Mouse (Mus musculus) small intestine, adult 2 months (tissue): ENCODE results near the gene Sec11a. TPM values are rescaled to one million over a fixed set of nuclear protein-coding genes. Genes with fewer than 3 reads are reported as not detected.
A peak's percentile ranks its signal among the peaks of the same experiment; 100 is the strongest.

ENCODE experiments used
- H3K27ac ChIP-seq: fragments of 200-500 bp; 2 replicates; pipeline ENCODE4 v1.5.1; 2012; ENCODE audit warnings: low read depth, low read length, control low read depth, inconsistent platforms; ENCODE audit not compliant: insufficient read depth
- H3K27me3 ChIP-seq: fragments of 200-500 bp; 2 replicates; pipeline ENCODE4 v1.6.1; 2012; ENCODE audit warnings: mild to moderate bottlenecking, moderate library complexity, low read length, inconsistent platforms; ENCODE audit not compliant: control insufficient read depth, insufficient read depth
- H3K36me3 ChIP-seq: fragments of 200-500 bp; 2 replicates; pipeline ENCODE4 v1.6.1; 2012; ENCODE audit warnings: mild to moderate bottlenecking, low read length, control low read depth, inconsistent platforms; ENCODE audit not compliant: control insufficient read depth, insufficient read depth
- H3K4me1 ChIP-seq: fragments of 200-500 bp; 2 replicates; pipeline ENCODE4 v1.6.1; 2012; ENCODE audit warnings: low read length, inconsistent platforms, mixed read lengths; ENCODE audit not compliant: control insufficient read depth, insufficient read depth, insufficient read length
- H3K4me3 ChIP-seq: fragments of 200-500 bp; 2 replicates; pipeline ENCODE4 v1.5.1; 2012; ENCODE audit warnings: low read depth, mild to moderate bottlenecking, control low read depth, inconsistent platforms, low read length, moderate library complexity
- CTCF ChIP-seq: fragments of 200-500 bp; IDR thresholded peaks from 2 replicates; pipeline ENCODE4 v1.5.1; 2012; ENCODE audit warnings: low read depth, mild to moderate bottlenecking, control low read depth, inconsistent platforms, low read length, moderate library complexity, mixed read lengths; ENCODE audit not compliant: insufficient replicate concordance, insufficient read length; ENCODE audit errors: extremely low read depth
- POLR2A ChIP-seq: fragments of 200-500 bp; IDR thresholded peaks from 2 replicates; pipeline ENCODE4 v1.6.1; 2012; ENCODE audit warnings: low read depth, mild to moderate bottlenecking, control low read depth, inconsistent platforms, low read length, moderate library complexity
- WGBS: fragments of 180-500 bp; shearing (Covaris S2); methylation state at CpG from one replicate; pipeline ENCODE4 v1.1.7; 2018; 5-methylcytosine and 5-hydroxymethylcytosine counted together
- polyA plus RNA-seq: library from polyadenylated mRNA; depleted of rRNA; stranded (reverse); fragments of >200 nt; gene quantifications from 2 replicates; pipeline ENCODE4 v1.2.3, GENCODE M21; 2012

Gene Sec11a
- polyA plus RNA-seq, 1 experiment, result 32.0 TPM

GRCm38 (mm10) chr7:80931618-80932207, 15.9 kb downstream of the Sec11a start:
- no peak for TF ChIP-seq CTCF
- no peak for TF ChIP-seq POLR2A
- peaks cover 43% of the 10 kb centered on the region for H3K36me3 ChIP-seq
- no peaks in the 10 kb centered on the region for H3K27me3 ChIP-seq
- H3K4me3 ChIP-seq, result no peak overlapping the region
- 72% methylated on average over 8 of the region's 8 CpGs for WGBS
- no peaks in the 10 kb centered on the region for H3K4me1 ChIP-seq
- no peak overlapping the region for H3K27ac ChIP-seq

- 83% methylated on average over 2 of the region's 2 CpGs for WGBS
- H3K4me1 ChIP-seq, result peaks cover 2% of the 10 kb centered on the region; the same call in 1 of the 2 replicates
- H3K27ac ChIP-seq, result no peak overlapping the region
- TF ChIP-seq CTCF (no peak), POLR2A (no peak)
- H3K4me3 ChIP-seq, result no peak overlapping the region
- peaks cover 44% of the 10 kb centered on the region for H3K36me3 ChIP-seq
- H3K27me3 ChIP-seq, result no peaks in the 10 kb centered on the region
Measured at GRCm38 (mm10) chr7:80923165-80923564, 24.4 kb downstream of the Sec11a start.

- no peaks in the 10 kb centered on the region for H3K27me3 ChIP-seq
- H3K27ac ChIP-seq, result peak overlapping the region; percentile 47; the same call in 1 of the 2 replicates
- H3K4me1 ChIP-seq, result peaks cover 5% of the 10 kb centered on the region
- TF ChIP-seq POLR2A, result no peak
- TF ChIP-seq CTCF, result no peak
- H3K4me3 ChIP-seq, result no peak overlapping the region
- H3K36me3 ChIP-seq, result peaks cover 40% of the 10 kb centered on the region
- WGBS, result 38% methylated on average over 5 of the region's 5 CpGs
Measured at GRCm38 (mm10) chr7:80919647-80920008, 28.0 kb downstream of the Sec11a start.

GRCm38 (mm10) chr7:80918982-80919646, 28.5 kb downstream of the Sec11a start:
- Histone ChIP-seq H3K27me3 (no peaks in the 10 kb centered on the region), H3K4me1 (peaks cover 5% of the 10 kb centered on the region), H3K36me3 (peaks cover 40% of the 10 kb centered on the region), H3K27ac (peak overlapping the region; percentile 47; the same call in 1 of the 2 replicates), H3K4me3 (no peak overlapping the region)
- no peak for TF ChIP-seq CTCF
- no peak for TF ChIP-seq POLR2A
- WGBS, result 25% methylated on average over 8 of the region's 8 CpGs

GRCm38 (mm10) chr7:80917916-80918465, 29.6 kb downstream of the Sec11a start:
- peaks cover 42% of the 10 kb centered on the region for H3K36me3 ChIP-seq
- no peak for TF ChIP-seq CTCF
- no peak for TF ChIP-seq POLR2A
- peaks cover 5% of the 10 kb centered on the region for H3K4me1 ChIP-seq
- no peak overlapping the region for H3K4me3 ChIP-seq
- H3K27ac ChIP-seq, result no peak overlapping the region
- no peaks in the 10 kb centered on the region for H3K27me3 ChIP-seq
- 71% methylated on average over 4 of the region's 4 CpGs for WGBS

- Histone ChIP-seq H3K36me3 (peaks cover 39% of the 10 kb centered on the region), H3K4me1 (no peaks in the 10 kb centered on the region), H3K27ac (no peak overlapping the region), H3K27me3 (no peaks in the 10 kb centered on the region), H3K4me3 (no peak overlapping the region)
- 82% methylated on average over 8 of the region's 8 CpGs for WGBS
- TF ChIP-seq POLR2A, result no peak
- TF ChIP-seq CTCF, result no peak
Measured at GRCm38 (mm10) chr7:80912496-80912895, 35.1 kb downstream of the Sec11a start.

- WGBS, result 56% methylated on average over 7 of the region's 7 CpGs
- Histone ChIP-seq H3K27ac (no peak overlapping the region), H3K27me3 (no peaks in the 10 kb centered on the region), H3K4me3 (no peak overlapping the region), H3K36me3 (peaks cover 29% of the 10 kb centered on the region), H3K4me1 (no peaks in the 10 kb centered on the region)
- TF ChIP-seq CTCF, result no peak
- TF ChIP-seq POLR2A, result no peak
Measured at GRCm38 (mm10) chr7:80911053-80911452, 36.5 kb downstream of the Sec11a start.
